Mouse (Mus musculus): Measurements from ENCODE around the gene Pkp1.

DNA sequence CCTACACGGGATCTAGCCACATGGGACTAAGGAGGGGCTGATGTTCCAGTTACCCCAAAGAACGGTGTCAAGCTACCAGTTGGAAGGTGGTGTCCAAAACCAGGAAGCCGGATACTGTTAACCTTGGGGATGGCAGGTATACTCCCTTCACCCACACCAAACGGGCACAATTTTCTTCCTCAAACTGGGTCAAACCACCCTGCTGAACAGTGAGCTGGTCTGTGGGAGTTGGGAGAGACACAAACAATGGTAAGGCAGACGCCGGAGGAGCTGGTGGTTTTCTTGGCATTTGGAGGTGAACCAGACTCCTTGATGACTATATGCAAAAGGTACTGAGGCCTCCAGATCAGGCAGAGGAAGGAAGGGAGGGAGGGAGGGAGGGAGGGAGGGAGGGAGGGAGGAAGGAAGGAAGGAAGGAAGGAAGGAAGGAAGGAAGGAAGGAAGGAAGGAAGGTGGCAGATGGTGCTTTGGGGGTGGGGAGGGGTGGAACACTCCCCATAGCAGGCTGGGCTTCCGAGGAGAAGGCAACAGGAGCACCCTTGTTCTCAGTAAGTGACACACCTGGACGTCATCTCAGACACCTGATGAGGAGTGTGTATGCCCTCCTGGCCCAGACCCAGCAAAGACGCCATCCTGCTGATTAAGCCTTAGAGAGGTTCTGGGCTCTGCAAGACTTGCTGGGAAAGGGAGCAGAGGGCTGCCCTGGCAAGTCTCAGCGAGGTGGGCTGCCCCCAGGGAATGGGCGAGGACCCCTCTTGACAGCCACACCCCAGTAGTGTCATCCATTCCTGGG lies 27.4 kb downstream of the Pkp1 start:
- TF ChIP-seq CTCF (IDR thresholded peaks at IDR 0.05 in 2 of 3, conservative IDR thresholded peaks at IDR 0.05 in 1 of 3; ENCODE audit: control insufficient read depth in 1 of 3, insufficient read depth in 1 of 3, low read depth in 2 of 3, low read length in 3 of 3, poor library complexity in 1 of 3, severe bottlenecking in 1 of 3): no peak
- TF ChIP-seq ZKSCAN1 (IDR thresholded peaks at IDR 0.05; ENCODE audit: low read depth, low read length): no peak
- TF ChIP-seq EP300 (IDR thresholded peaks at IDR 0.05; ENCODE audit: low read depth in 1 of 2, low read length in 2 of 2): no peak
- no peak for TF ChIP-seq TAL1 (IDR thresholded peaks at IDR 0.05; ENCODE audit: low read length)
- no peak for TF ChIP-seq KAT2A (conservative IDR thresholded peaks at IDR 0.05; ENCODE audit: low read depth, low read length)
- TF ChIP-seq ZNF384 (IDR thresholded peaks at IDR 0.05; ENCODE audit: low read depth, low read length): no peak
- no peak for TF ChIP-seq RAD21 (IDR thresholded peaks at IDR 0.05; ENCODE audit: low read depth, low read length)
- no peak for TF ChIP-seq POLR2AphosphoS2 (IDR thresholded peaks at IDR 0.05; ENCODE audit: low read length)
- TF ChIP-seq CHD1 (IDR thresholded peaks at IDR 0.05; ENCODE audit: low read depth, low read length): no peak
- no peak for TF ChIP-seq GABPA (IDR thresholded peaks at IDR 0.05; ENCODE audit: low read depth, low read length)
- TF ChIP-seq ZC3H11A (IDR thresholded peaks at IDR 0.05; ENCODE audit: low read depth, low read length): no peak
